Mouse (Mus musculus): Measurements from ENCODE around the gene Srp68.

Gene Srp68

DNA sequence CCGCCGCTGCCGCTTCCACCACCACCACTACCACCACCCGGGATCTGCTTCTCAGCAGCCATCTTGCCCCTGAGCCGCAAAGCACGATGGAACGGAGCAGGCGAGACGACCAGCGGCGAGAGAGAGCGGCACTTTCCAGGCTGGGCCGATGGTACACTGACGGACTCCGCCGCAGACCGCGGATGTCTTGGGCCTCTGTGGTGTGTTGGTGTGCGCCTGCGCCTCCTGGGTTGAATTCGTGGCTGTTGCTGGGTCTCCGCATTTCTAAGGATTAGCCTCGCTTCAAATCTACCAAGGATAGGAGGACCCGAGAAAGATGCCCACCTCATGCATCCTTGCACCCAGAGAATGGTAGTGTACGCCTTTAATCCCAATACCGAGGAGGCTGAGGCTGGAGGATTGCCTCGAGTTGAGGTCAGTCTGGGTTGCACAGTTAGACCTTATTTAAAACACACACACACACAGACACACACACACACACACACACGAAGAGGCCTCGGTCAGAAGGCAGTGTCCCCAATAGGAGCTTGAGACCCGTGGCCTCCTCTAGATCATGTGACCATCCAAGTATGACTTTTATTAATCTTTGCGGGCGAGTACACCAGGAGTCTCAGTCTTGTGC, at the start of gene Srp68:
TSS of gene Srp68 (minus strand) at position 173 of the 622 bp plus-strand sequence.
- DNase-seq: peak; percentile 94

DNA sequence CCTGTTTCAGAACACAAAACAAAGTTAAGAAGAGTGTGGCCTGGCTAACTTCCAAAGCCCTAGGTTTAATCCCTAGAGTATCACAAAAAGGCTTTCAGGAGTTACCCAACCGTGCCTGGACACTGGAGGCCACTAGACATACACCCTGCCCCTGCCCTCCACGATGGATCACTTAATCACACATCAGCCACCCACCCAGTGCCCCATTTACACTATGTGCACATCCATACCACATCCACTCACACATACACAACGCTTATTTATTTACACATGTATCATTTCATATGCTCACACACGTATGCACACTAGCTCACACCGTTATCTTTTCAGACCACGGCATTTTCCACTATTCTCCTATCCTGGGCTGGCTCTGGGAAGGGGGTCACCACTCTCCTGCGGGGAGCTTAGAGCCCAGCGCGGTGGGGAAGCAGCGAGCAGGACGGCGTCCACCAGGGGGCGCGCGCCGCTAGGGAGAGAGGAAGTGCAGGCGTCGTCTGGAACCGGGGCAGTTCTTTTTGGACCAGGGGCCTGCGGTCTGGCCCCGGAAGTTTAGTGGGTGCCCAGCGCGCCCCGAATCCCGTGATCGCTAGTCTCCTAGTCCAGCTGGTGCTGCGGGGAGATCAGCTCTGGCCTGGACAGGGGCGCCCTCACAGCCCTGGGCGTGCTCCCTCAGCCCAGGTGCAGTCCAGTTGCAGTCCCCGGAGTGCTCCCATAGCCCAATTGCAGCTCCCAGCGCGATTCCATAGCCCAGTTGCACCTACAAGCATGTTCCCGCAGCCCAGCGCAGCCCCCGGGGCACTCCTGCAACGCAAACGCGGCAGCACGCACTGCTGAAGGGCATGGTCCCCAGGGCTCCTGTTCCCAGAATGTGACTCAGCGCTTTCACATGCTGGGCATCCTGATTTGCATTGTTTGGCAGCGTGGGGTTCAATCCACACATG, 45.0 kb upstream of the Srp68 start:
- DNase-seq: peak; percentile 80

DNA sequence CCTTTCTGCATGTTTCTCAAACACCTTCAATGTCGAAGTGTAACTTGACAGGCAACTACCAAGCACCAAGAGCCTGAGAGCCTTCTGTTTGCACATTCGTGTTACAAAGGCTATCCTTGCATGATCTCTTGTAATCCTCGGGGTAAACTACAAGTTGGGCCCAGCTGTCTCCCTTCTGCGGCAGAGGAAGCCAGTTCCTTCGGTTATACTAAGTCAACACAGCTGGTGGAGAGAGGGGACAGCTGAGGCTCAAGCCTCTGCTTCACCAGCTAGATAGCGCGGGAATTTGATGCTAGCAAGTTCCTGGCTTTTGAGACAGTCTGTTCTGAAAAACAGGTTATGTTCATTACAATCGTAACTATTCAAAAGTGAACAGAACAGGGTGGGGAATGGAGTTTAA, 38.3 kb upstream of the Srp68 start:
- no peak for DNase-seq

DNA sequence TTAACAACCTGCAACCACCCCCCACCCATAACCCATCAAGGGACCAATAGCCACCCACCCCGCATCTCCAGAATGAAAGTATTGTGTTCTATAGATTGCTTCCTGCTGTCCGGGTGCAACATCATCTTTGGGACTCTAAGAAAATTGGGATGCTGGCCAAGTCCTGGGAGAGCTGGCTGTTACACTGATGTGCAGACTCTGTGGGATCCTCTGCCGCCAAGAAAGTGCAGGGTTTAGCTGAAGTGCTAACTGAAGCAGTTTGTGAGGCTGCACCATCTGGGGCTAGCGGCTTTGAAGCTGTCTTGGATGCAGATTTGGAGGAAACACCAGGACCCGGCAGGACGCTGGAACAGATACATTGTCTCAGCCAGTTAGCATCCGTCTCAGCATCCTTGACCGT, 37.2 kb upstream of the Srp68 start:
- DNase-seq: no peak

GRCm38 (mm10) chr11:116309601-116310000, 35.6 kb upstream of the Srp68 start:
- DNase-seq: no peak

DNA sequence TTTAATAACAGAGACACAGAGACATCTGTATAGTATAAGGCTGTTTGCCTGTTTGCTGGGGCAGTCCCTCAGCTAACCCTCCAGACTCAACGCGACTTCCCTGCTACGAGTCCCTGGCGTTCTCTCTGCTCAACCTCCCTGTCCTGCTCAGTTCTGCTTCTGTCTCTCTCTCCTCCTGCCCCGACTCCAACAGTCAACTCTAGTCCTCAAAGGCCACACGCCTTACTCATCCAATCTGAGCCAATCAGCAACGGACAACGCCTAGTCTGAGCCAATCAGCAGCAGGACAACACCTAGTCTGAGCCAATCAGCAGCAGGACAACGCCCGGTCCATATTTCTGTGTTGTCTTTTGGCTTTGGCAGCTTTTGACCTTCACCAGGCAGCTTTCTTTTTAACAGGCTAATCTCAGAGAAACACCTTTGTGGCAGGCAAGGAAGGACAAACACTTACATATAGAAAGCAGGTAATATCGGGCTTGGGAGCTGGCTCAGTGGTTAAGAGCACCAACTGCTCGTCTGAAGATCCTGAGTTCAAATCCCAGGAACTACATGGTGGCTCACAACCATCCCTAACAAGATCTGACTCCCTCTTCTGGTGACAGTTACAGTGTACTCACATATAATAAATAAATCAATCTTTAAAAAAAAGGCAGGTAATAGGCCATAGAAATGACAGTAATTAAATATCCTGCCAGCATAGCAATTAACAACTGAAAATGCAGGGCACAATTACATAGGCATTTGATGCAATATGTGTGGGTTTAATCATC, 33.9 kb upstream of the Srp68 start:
- no peak for DNase-seq

GRCm38 (mm10) chr11:116307019-116307725, 33.2 kb upstream of the Srp68 start, which contains the start of gene Exoc7:
Gene Exoc7 (minus strand): TSS chr11:116307233.
- no peak for DNase-seq

- DNase-seq: peak; percentile 93
Observed at GRCm38 (mm10) chr11:116306126-116306982, 32.3 kb upstream of the Srp68 start.

DNA sequence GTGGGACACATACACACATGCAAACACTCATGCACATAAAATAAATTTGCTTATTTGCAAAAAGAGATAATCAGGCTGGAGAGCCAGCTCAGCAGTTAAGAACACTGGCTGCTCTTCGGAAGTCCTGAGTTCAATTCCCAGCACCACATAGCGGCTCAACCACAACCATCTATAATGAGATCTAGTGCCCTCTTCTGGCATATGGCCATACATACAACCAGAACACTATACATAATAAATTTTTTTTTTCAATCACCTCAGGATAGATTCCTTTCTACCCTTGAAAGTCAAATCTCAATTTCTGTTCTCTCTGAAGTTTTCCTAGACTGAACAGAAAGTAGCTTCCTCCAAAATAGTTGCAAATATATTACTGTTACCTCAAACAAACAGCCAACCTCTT, 31.4 kb upstream of the Srp68 start:
- no peak for DNase-seq

DNA sequence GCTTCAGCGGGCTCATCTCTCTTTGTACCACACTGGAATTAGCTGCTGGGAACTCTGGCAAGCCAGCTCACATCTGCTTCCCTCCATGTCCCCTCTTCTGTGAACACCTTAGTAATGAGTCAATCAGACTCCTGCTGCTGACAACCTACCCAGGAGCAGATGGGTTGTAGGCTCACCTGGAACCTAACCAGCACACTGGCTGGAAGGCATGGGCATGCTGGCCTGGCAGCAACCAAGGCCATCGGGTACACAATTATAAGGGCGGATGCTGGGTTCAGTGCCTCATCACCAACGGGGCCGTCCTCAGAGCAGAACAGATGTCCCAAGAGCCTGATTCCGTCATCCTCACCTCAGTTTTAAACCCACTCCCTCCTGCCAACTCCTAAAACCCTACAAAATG, 24.6 kb upstream of the Srp68 start:
- DNase-seq: no peak

GRCm38 (mm10) chr11:116298221-116298620, 24.2 kb upstream of the Srp68 start:
- DNase-seq: no peak

DNA sequence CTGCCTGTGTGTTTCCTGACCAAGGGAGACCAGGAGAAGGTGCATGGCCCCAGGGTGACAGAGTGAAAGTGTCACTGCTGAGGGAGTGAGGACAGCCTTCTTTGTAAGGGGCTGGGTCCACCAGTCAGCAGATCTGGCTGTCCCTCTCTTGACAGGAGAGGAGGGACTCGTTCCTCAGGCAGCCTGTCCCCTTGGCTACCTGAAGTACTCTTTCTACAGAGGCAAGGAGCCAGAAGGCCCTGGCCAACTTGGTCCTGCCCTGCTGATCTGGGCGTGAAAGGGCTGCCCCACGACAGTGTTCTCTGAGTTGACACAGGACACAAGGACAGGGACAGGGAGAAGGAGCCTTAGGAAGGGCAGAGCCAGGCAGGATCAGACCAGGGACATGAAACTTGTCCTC, 23.0 kb upstream of the Srp68 start:
- DNase-seq: no peak

DNA sequence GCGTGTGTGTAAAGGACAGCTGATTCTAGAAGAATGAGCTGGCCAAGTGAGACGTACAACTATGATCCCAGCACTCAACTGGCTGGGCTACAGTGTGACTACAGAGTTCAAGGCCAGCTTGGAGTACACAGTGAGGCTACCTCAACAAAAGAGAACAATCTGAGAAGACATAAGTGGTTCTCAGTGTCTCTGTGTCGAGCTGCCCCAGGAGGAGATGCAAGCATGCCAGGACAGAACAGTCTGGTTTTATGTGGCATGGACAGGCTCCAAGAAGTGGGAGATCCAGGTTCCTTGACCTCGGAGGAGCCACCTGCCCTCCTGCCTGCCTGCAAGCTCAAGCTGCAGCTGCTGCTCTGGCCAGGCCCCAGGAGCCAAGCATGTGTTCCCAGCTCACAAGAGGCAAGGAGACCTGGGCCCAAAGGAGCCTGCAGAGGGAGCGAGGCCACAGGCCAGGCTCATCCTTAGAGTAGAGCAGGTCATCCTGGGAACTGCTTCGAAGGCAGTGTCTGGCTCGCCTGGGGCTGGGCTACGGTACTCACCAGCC, 22.2 kb upstream of the Srp68 start:
- DNase-seq: no peak

GRCm38 (mm10) chr11:116294319-116294718, 20.3 kb upstream of the Srp68 start:
- peak; percentile 68 for DNase-seq

GRCm38 (mm10) chr11:116293538-116294137, 19.6 kb upstream of the Srp68 start:
- DNase-seq: no peak

- no peak for DNase-seq
Observed at GRCm38 (mm10) chr11:116292401-116292800, 18.4 kb upstream of the Srp68 start.

DNA sequence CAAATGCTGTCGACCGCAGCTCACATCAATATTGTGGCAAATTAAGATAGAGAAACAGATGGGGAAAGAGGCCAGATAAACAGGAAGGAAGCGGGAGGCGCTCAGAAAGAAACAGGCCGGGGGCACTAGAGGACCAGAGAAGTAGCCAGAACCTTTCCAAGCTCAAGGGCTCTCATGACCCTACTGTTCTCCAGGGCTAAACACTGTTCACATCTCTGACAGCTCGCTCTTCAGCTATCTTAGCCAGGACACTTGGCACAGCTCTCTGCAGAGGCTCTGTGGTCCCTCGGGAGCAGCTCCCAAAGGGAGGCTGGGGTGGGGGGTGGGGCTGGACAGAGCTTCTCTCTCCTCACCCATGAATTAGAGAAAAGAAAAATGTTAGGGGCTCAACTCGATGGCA, 16.5 kb upstream of the Srp68 start:
- peak; percentile 29 for DNase-seq

- DNase-seq: no peak
Observed at GRCm38 (mm10) chr11:116287351-116287750, 13.3 kb upstream of the Srp68 start.

GRCm38 (mm10) chr11:116285770-116286191, 11.8 kb upstream of the Srp68 start:
- no peak for DNase-seq

DNA sequence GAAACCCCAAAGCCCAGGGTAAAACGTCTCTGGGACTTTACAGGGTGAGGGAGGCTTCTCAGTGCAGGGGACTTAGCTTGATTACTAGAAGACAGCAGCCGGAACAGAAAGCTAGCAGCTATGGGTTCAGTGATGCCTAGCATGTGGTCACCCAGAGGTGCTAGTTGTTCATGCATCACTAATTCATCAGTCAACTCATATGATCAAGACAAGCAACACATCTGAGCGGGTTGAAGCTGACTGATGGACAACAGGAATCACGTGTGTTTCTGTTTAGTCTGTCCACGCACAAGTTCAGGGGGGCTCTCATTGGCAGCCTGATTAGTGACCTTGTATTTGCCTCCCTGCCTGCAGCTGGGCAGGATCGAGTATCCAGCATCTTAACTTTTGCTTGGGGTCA, 10.0 kb upstream of the Srp68 start:
- DNase-seq: no peak
